Mouse (Mus musculus) mouse trophoblast stem cell (cell line): ENCODE measurements around the gene D630045J12Rik.

Experiments used
- in situ Hi-C, 2 experiments: fragments of 300-500 bp; cut with MseI, MboI; formaldehyde crosslinking; loops; 2 replicates in 1 of 2; 3 replicates in 1 of 2; pipeline ENCODE4 v1.15.1; 2025

The D630045J12Rik gene

DNA sequence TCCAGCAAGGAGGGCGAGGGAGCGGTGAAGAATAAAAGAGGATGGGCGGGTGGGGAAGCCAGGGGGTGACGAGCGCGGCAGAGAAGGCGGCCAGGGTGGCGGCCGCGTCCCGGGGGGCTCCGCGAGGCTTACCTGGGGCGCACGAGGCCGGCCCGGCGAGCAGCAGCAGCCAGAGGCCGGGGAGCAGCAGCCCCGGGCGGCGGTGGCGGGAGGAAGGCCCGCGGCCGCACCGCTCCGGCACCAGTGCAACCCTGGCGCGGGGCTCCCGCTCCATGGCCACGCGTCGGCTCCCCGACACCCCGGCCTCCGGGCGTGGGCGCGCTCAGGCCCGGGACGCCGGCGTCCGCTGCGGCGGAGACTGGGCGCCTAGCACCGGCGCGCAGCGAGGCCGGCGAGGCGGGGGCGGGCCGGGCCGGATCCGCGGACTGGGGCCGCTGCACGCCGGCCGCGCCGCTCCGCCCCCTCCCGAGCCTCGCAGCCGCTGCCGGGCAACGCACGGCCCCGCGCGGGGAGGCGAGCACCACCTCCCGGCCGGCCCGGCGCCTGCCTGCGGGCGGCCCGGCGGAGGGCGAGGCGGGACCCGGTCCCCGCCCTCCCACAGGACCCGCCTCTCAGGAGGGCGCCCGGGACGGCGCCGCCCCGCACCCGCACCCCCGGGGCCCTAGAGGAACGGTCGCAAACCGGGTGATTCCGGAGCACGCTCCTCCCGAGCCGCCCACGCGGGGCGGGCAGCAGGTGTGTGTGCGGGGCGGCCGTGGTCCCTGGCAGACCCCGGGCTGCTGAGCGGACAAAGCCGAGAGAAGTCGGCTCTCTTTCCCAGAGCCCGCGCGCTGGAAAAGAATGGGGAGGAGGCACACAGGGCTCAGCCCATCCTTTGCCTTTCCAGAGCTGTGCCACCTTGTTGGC, at the start of gene D630045J12Rik:
Gene D630045J12Rik, minus strand, starts transcription at position 274 of the 906 bp plus-strand sequence.
- in situ Hi-C loops: no loop called here

DNA sequence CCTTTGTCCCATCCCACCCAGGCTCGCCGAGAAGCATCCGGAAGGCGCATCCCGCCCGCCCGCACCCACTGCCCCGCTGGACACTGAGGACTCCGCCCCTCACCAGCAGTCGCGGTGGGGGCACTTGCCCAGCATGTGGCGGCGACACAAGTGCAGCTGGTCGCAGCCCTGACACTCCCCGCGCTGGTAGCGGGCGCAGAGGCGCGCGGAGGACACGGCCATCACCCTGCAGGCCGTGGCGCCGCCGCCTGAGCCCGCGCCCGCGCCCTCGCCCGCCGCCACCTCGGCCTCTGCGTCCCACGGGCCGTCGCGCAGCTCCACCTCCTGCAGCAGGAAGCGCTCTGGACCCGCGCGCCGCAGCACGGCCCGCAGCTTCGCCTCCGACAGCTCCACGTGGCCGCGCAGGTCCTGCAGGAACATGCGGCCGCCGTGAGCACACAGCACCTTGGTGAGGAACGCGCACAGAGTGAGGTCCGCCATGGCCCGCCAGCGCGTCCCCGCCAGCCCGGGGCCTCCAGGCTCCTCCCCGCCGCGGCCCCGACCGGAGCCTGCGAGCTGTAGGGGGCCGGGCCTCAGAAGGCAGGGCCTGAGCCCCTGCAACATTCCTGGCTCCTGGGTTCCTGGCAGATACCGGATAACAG, 45.1 kb upstream of the D630045J12Rik start, which contains the start of gene Zc3hav1l:
Gene Zc3hav1l, minus strand, starts transcription at position 499 of the 641 bp plus-strand sequence.
- in situ Hi-C loops: no loop called here

DNA sequence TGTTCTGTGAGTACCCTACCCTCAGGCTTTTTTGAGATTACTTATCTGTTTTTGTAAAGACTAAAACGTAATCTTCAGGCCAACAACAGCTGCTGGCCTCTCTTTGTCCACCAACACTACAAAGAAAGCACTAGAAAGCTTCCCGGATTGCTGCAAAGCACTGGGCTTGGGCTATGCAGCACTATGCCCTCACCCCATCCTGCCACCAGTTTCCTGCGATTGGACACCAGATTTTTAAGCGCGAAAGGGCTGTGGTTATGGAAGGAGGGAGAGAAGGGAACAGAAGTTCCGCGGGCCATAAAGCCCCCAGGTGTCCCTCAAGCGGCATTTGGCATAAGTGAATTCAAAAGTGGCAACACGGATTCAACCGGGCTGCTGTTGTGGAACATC, 44.4 kb upstream of the D630045J12Rik start:
- in situ Hi-C loops: no loop called here

DNA sequence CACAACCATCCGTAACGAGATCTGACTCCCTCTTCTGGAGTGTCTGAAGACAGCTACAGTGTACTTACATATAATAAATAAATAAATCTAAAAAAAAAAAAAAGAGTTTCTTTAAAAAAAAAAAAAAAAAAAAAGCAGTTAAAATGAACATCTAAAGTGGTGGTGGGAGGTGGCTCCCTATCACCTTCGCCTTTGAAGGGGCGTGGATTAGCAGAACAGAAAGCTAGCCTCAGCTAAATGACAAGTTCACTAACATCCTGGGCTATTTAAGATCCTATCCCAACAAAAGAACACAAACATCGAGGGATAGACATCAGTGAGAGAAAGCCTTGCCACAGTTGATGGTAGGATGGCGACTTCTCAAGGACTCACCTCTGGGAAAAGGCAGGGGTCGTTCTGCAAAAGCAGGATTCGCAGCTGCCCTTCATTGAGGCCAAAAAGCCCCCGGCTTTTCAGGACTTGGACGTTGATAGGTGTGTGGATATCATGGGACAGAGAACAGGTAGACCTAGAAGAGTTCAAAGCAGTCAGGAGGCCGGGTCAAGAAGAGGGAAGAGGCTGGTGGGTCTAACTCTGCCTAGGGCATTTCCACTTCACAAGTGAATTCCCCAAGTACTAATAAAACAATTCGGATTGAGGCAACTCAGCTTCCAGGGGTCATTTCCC, 43.9 kb upstream of the D630045J12Rik start:
- in situ Hi-C loops: no loop called here

DNA sequence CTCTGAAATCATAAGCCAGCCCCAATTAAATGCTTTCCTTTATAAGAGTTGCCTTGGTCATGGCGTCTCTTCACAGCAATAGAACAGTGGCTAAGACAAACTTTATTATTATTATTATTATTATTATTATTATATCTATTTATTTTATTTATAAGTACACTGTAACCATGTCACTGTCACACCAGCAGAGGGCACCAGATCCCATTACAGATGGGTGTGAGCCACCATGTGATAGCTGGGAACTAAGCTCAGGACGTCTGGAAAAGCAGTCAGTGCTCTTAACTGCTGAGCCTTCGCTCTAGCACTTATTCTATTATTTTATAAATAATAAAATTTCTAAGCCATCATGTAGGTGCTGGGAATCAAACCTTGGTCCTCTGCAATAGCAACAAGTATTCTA, 39.9 kb upstream of the D630045J12Rik start:
- in situ Hi-C loops: no loop called here

DNA sequence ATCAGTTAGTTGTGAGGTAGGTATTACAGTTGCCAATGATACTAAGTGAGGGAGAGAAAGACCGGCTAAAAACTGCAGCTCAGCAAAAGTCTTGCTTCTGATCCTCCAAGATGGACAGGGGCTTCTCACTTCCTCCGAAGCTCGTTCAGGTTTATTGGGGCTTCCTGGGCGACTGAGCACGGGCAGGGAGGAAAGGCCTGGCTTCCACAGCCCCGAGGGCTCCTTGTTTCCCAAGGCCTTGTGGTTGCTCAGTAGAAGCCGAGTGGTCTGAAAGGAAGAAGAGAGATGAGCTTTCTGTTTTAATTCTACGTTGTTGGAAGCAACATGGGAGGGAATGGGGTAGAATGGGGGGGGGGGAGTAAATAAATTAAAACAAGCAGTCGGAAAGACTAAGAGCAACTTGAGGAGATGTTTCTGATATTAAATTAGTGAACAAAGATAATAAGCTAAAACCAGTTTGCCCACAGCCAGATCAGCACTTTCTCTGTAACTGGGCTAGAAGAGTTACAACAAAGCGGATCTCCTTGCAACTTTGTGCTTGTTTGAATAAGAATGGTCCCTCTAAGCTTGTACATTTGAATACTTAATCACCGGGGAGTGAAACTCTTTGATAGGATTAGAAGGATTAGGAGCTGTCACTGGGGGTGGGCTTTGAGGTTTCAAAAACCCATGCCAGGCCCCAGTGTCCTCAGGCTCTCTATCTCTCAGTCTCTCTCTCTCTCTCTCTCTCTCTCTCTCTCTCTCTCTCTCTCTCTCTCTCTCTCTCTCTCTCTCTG, 39.2 kb upstream of the D630045J12Rik start:
- in situ Hi-C loops: no loop called here

DNA sequence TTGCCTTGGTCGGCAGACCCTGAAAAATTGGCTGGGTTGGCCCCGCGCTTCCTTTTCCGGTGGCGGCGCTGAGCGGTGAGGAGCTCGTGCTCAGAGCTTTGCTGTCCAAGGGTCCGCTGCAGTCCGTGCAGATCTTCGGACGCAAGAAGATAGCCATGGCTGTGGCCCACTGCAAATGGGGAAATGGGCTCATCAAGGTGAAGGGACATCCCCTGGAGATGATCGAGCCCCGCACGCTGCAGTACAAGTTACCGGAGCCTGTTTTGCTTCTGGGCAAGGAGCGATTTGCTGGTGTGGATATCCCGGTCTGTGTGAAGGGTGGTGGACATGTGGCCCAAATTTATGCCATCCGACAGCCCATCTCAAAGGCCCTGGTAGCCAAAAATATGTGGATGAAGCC, 30.6 kb upstream of the D630045J12Rik start:
- in situ Hi-C loops: no loop called here

DNA sequence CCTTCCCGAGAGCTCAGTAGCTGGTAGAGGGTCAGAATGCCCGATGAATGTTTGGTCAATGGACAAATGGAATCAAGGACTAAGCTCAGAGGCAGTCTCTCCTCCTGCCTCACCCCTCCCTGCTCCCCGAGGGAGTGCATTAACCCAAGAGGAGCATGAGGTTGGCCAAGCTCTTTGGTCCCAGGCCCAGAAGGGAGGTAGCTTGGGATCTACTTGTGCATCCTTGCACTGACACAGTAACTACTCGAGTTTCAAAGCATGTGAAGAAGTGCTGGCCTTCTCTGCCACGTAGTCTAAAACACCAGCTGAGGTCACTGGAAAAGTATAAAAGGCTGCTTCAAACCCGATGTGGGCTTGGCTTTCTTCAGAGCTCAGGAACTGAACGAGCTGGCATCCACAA, 10.7 kb upstream of the D630045J12Rik start:
- in situ Hi-C loops: loop anchor here in 1 of 2 experiments (5.0 kb wide), 1 partner anchor 97 kb away; no protein-coding TSS in a partner anchor

DNA sequence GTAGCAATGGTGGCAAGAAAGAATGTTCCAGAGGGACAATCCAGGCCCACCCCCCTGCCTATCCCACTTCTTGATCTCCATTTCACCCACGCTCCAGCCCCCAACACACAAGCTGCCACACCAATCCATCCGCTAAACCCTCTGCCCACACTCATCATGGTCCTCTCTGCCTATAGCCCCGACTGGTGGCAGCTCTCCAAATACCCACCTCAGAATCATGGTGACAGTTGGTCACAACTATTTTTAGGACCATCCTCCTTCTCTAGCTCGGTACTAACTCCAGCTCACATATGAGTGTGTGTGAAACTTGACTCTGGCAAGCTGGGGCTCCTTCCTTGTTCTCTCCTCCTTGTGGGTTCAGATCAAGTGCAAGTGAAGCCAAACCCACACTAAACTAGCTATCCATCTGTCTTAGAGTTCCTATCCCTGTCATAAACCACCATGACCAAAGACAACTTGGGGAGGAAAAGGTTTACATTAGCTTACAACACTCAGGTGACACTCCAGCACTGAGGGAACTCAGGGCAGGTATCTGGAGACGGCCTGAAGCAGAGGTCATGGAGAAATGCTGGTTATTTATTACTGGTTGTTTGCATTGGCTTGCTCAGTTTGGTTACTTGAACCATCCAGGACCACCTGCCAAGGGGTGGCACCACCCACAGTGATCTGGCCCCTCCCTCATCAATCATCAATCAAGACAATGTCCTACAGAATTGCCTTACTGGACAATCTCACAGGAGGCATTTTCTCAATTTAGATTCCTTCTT, 9.8 kb upstream of the D630045J12Rik start:
- in situ Hi-C loops: loop anchor here in 1 of 2 experiments (5.0 kb wide), 1 partner anchor 96 kb away; no protein-coding TSS in a partner anchor

DNA sequence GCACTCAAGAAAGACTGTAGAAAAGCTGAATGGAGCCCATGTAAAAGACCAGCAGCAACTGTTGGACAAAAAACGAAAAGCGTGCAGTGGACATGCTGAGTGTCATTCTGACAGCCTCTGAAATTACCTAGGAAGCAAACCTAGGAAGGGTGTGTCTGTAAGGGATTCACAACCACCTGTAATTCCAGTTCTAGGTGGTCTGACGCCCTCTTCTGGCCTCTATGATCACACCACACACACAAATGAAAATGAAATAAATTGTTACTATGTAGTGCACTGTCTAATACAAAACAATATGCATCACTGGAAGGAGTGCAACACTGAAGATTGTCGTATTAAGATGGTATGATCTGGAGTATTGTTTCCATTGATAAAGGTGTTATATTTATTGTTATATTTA, 8.1 kb upstream of the D630045J12Rik start:
- in situ Hi-C loops: loop anchor here in 1 of 2 experiments (5.0 kb wide), 1 partner anchor 95 kb away; no protein-coding TSS in a partner anchor

DNA sequence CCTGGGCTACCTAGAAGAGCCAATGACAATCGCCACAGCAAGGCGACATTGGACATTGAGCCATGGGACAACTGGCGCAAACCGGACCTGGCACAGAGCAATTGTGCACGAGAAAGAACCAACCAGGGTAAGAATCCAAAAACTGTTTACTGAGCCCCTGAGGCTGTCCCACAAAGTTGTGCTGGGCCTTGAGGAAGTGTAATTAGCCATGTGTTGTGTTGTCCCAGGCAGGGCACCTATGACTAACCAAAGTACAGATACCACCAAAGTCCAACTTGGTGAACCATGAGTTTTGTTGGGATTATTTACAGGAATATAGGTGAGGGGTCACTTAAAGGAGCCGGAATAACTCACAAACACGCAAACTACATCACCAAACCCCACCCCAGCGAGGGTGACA, 3.7 kb upstream of the D630045J12Rik start:
- in situ Hi-C loops: no loop called here

DNA sequence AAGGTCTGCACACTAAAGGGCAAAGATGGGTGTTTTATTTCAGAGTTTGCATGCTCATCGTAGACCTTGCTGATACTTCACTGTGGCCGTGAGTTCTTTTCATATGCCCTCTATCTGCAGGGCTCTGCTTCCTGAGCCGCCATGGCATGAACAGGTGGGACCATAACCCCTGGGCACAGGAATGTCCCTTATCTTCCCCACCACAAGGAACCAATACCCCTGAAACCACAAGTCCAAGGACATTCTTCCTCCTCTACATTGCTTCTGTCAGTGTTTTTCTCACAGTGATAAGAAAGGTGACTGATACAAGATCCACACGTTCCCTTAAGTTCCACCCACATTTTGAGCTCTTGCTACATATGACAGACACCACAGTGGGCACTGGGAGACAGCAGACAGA, 3.0 kb upstream of the D630045J12Rik start:
- in situ Hi-C loops: no loop called here

DNA sequence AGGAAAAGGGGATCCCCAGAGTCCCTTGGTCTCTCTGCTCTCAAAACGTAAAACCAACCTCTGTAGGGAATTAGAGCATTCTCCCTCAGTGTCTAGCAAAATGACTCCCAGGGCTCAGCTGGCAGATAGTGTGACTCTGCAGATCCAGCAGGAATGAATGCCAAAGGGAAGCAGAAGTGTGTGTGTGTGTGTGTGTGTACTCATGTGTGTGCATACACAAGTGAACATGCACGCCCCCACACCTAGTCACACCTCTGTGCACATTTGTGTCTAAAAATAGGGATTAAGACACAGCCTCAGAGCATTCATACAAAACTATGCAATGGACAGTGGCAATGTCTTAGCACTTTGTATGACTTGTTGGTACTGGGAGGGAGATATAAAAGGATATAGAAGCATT, 2.0 kb upstream of the D630045J12Rik start:
- in situ Hi-C loops: no loop called here

DNA sequence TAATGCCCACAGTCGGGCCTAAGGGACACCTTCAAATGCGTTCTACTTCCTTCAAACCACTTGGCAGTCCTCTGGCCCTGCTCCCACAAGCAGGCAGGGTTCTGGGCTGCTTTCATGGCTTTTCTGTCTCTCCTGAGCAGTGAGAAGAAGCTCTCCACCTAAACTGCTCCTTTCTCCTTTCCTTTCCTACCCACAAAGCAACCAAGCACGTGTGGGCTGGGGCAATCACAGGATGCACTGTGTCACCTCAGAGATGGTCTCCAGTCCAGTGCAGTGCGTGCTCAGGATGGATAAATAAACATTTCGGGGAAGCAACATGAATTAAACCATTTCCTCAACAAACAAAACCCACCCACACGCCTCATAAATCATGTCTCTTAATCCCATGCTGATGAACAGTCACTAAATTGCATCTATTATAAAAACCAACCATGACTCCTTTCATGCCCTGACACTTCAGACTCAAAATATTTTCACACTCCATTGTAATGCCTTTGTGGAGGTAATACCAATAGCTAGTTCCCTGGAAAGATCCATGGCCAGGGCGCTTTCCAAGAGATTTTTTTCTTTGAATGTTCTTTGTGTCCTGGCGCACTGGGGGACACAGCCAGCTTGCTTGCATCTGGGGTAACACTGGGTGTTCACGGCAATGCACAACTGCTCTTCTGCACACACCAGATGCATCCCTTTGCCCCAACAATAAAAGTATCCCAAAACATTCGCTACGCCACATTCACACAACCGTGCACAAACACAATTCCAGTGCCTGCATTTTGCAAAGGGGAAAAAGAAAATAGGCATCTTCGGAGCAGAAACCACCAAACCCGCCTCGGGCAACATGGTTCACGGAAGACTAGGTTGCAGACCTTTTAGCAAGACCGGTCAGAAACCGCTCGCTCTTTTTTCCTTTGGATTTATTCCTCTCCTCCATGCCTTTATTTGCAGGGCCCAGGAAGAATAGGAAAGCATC, 758 bp downstream of the D630045J12Rik start:
- in situ Hi-C loops: no loop called here

DNA sequence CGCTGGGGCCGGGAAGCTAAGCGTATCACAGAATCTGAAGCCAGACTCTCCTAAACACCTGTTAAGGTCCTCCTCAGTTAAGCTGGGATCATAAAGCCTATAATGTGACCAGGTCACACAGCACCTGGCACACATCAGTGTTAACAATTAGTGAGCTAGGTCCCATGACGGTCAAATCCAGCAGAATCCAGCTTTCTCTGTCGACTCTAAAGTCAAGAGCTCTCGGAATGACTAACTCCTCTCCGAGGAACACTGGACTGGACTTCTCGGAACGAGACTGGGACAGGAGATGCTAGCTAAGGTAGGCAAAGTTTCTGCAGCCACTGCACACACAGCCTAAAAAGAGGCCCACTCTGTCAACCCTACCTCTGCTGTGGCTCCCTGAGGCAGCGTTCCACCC, 1.7 kb downstream of the D630045J12Rik start:
- in situ Hi-C loops: no loop called here

DNA sequence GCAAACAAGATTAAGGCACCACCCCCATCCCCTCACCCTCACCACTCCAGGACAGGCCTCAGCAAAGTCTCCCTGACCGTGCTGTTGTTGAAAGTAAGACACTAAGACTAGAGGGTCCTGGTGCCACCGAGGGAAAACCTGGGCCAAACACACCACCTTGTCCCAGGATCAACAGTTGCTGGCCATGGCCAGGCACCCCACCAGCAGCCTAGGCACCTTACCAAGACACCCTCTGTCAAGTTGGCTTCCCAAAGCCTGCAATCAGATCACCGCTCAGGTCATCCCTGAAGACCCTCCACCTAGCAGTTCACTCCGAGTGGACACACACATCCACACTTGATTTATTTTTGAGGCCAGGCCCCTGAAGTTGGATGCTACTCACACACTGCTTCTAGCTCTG, 2.3 kb downstream of the D630045J12Rik start:
- in situ Hi-C loops: no loop called here

DNA sequence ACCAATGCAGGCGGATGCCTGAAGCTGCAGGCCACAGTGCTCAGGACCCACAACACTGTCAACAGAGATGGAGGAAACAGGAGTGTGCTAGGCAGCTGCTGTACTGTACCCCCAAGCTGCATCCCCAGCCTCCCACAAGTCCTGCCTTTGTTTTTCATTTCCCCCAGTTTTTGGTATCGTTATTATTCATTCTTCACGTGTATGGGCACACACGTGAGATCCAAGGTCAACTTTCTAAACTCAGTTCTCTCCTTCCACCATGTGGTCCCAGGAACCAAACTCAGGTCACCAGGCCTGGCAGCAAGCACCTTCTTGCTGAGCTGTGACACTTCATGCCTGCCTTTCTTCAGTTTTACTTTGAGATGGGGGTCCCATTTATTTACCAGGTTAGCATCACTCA, 6.4 kb downstream of the D630045J12Rik start:
- in situ Hi-C loops: no loop called here

DNA sequence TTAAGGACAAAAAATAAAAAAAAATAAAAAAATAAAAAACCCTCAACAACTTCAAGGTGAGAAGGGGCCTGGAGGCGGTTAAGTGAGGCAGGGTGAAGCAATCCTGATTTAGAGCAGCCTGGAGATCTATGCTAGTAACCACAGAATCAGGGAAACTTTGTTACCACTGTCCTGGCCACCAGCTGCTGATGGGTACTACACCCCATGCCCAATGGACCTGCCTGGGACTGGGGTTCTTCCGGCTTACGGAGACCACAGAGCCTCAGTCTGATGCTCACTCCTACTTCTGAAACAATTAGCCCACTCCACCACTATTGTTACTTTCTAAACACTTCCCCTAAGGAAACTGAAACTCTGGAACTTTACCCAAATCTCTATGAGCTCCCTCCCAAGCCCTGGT, 9.0 kb downstream of the D630045J12Rik start:
- in situ Hi-C loops: no loop called here

DNA sequence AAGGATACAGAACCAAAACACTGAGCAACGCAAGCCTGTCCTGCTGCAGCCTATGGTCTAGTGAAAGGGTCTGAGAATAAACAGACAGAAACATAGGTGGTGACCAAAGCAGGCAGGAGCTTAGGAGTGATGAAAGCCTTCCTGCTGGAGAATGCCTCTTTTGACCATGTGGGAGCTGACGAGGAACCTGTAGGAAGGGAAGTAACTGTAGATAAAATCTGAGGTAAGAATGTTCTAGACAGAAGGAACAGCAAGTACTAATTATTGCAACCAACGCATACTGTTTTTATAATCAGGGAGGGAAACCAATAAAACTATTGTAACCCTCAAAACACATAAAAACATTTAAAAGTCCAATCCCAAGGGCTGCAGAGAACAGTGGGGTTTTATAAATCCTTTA, 9.6 kb downstream of the D630045J12Rik start:
- in situ Hi-C loops: no loop called here
